Mouse (Mus musculus): ENCODE measurements around the gene Ngdn. TPM values are rescaled to one million over a fixed set of nuclear protein-coding genes. Genes with fewer than 3 reads are reported as not detected.
A peak's percentile ranks its signal among the peaks of the same experiment; 100 is the strongest.
"Not testable (repeated sequence)": the region's sequence is repeated elsewhere in the genome, so short reads cannot be mapped to it uniquely, and the experiment has no call there.

The Ngdn gene
- polyA plus RNA-seq, 1 experiment from 2014 or later, result 91.6 TPM

DNA sequence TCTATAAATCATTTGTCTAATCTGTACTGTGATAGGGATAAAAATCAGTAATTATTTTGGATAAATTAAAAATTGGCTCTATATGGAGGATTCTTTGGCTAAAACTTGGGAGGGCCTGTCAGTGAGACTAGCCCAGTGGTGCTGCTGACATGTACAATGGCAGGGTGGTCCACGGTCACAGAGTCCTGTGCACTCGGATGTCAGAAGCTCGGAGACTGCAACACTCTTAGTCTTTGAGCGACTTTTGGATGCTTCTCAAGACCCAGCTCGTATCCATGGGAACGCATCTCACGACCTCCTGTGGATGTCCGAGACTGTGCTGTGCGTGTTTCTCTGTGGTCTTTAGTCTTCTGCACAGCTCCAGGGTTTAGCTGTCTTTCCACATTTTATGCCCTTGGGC lies 5.1 kb downstream of the Ngdn start:
- Histone ChIP-seq H3K36me3 (peaks cover 78% of the 10 kb centered on the region), H3K4me1 (peaks cover 29% of the 10 kb centered on the region), H3K9me3 (replicated peaks) (no peaks in the 10 kb centered on the region), H3K27me3 (ENCODE audit: low read depth, poor library complexity, severe bottlenecking) (0 out of 2 replicates have a peak, but pooled peaks cover under 1% of the 10 kb centered on the region), H3K27ac (replicated peaks) (no peak overlapping the region), H3K4me3 (no peak overlapping the region)
- DNase-seq (ENCODE audit: low spot score), result peak; percentile 41
- WGBS, result 37% methylated on average over 9 of the region's 9 CpGs

DNA sequence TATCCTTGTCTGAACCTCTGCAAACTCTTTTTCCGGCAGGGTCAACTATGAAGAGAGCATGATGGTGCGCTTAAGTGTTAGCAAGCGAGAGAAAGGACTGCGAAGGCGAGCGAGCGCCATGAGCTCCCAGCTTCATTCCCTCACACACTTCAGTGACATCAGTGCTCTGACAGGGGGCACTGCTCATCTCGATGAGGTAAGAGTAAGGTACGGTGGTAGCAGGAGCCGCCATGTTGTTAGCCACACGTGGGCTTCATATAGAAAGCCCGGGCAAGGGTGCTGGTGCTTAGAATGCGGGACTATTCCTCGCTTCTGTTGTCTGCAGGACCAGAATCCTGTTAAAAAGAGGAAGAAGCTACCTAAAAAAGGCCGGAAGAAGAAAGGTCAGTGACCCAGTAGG lies 7.8 kb downstream of the Ngdn start:
- Histone ChIP-seq H3K27ac (replicated peaks) (no peak overlapping the region), H3K27me3 (ENCODE audit: low read depth, poor library complexity, severe bottlenecking) (peaks cover 11% of the 10 kb centered on the region), H3K36me3 (peaks cover 70% of the 10 kb centered on the region), H3K9me3 (replicated peaks) (no peaks in the 10 kb centered on the region), H3K4me3 (no peak overlapping the region), H3K4me1 (peaks cover 31% of the 10 kb centered on the region)
- DNase-seq (ENCODE audit: low spot score), result no peak
- 93% methylated on average over 15 of the region's 15 CpGs for WGBS

GRCm38 (mm10) chr14:55024236-55024635 lies 9.0 kb downstream of the Ngdn start:
- no peak overlapping the region for H3K4me3 ChIP-seq
- H3K4me1 ChIP-seq, result peaks cover 42% of the 10 kb centered on the region
- H3K9me3 ChIP-seq (replicated peaks), result no peaks in the 10 kb centered on the region
- no peak overlapping the region for H3K27ac ChIP-seq (replicated peaks)
- WGBS, result 66% methylated on average over 7 of the region's 7 CpGs
- DNase-seq (ENCODE audit: low spot score), result peak; percentile 55
- H3K27me3 ChIP-seq (ENCODE audit: low read depth, poor library complexity, severe bottlenecking), result peaks cover 11% of the 10 kb centered on the region
- peaks cover 63% of the 10 kb centered on the region for H3K36me3 ChIP-seq

DNA sequence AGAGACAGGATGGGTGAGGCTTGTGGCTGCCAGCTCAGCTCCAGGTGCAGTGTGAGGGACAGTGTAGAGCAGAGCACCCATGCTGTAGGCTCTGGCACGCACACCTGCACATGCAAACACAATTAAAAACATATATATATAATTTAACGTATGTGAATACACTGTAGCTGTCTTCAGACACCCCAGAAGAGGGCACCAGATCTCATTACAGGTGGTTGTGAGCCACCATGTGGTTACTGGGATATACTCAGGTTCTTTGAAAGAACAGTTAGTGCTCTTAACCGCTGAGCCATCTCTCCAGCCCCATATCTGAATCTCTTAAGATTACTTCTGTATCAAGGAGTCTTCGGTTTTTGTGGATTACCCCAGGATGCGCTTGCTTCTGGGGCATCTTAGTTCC lies 10.3 kb downstream of the Ngdn start:
- no peak overlapping the region for H3K27ac ChIP-seq (replicated peaks)
- 81% methylated on average over 5 of the region's 5 CpGs for WGBS
- no peak for DNase-seq (ENCODE audit: low spot score)
- no peak overlapping the region for H3K4me3 ChIP-seq
- H3K4me1 ChIP-seq, result peaks cover 33% of the 10 kb centered on the region
- peaks cover 15% of the 10 kb centered on the region for H3K27me3 ChIP-seq (ENCODE audit: low read depth, poor library complexity, severe bottlenecking)
- H3K9me3 ChIP-seq (replicated peaks), result no peaks in the 10 kb centered on the region
- peaks cover 54% of the 10 kb centered on the region for H3K36me3 ChIP-seq

DNA sequence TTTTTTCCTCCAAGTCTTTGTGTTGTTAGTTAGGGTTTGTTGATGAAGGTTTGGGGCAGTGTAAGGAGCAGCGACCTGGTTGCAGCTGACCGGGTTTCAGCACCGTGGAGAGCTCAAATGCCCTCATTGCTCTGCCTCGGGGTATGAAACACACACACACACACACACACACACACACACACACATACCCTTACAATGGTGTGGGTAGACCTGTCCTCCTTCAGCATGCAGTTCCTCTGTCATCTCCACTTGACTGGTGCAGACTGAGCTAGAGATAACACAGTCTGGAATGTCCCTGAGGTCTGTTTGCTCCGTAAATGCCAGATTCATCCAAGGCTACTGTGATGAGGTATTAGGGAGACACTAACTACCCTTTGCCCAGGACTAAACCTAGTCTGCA lies 12.0 kb downstream of the Ngdn start:
- WGBS, result 14% methylated on average over 5 of the region's 5 CpGs
- H3K27me3 ChIP-seq (ENCODE audit: low read depth, poor library complexity, severe bottlenecking), result peaks cover 15% of the 10 kb centered on the region
- DNase-seq (ENCODE audit: low spot score), result peak; percentile 43
- peaks cover 27% of the 10 kb centered on the region for H3K4me1 ChIP-seq
- H3K27ac ChIP-seq (replicated peaks), result peak overlapping the region; percentile 81; the same call in 1 of the 2 replicates
- H3K9me3 ChIP-seq (replicated peaks), result no peaks in the 10 kb centered on the region
- no peak overlapping the region; the same call in 1 of the 2 replicates for H3K4me3 ChIP-seq
- peaks cover 37% of the 10 kb centered on the region for H3K36me3 ChIP-seq

- WGBS, result 12% methylated on average over 6 of the region's 6 CpGs
- peaks cover 33% of the 10 kb centered on the region for H3K36me3 ChIP-seq
- no peaks in the 10 kb centered on the region for H3K9me3 ChIP-seq (replicated peaks)
- H3K4me1 ChIP-seq, result peaks cover 29% of the 10 kb centered on the region
- H3K27ac ChIP-seq (replicated peaks), result peak overlapping the region; percentile 81; the same call in 1 of the 2 replicates
- peaks cover 15% of the 10 kb centered on the region for H3K27me3 ChIP-seq (ENCODE audit: low read depth, poor library complexity, severe bottlenecking)
- peak overlapping the region; percentile 29; the same call in 1 of the 2 replicates for H3K4me3 ChIP-seq
- DNase-seq (ENCODE audit: low spot score), result peak; percentile 25
Measured at GRCm38 (mm10) chr14:55027653-55028052, 12.4 kb downstream of the Ngdn start.

GRCm38 (mm10) chr14:55028333-55028835 lies 13.1 kb downstream of the Ngdn start:
- Histone ChIP-seq H3K27ac (replicated peaks) (peak overlapping the region; percentile 81), H3K4me3 (peak overlapping the region; percentile 29; the same call in 1 of the 2 replicates), H3K4me1 (peaks cover 36% of the 10 kb centered on the region), H3K27me3 (ENCODE audit: low read depth, poor library complexity, severe bottlenecking) (peaks cover 15% of the 10 kb centered on the region), H3K36me3 (peaks cover 25% of the 10 kb centered on the region), H3K9me3 (replicated peaks) (no peaks in the 10 kb centered on the region)
- 11% methylated on average over 5 of the region's 5 CpGs for WGBS
- DNase-seq (ENCODE audit: low spot score), result peak; percentile 37

DNA sequence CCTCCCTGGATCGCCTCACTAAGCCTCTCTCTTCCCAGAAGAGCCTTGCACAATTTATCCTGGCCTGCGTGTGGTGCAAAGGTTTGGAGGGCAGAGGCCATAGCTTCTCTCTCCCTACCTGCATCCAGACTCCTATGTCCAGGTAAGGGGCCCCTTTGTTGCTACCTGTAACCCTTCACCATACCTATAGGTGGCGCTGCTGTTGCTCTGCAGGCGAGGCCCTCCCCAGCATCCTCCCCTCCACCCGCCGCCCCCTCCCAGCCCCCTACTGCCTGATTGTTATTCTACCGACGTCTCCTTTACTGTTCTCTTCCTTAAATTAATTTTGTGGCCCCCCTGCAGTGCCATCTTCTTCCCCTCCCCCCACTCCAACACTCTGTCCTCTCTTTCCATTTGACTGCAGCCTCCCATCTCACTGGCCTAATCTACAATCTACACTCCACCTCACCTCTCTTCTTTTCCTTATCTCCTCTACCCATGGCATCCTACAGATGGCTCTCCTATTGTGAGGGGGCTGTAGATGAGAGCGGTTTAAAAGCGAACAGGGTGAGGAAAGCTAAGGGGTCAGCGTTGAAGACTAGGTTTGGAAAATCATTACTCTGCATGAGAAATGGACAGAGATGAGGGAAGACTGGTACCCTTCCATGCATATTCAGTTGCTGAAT lies 13.9 kb downstream of the Ngdn start:
- peaks cover 18% of the 10 kb centered on the region for H3K36me3 ChIP-seq
- H3K9me3 ChIP-seq (replicated peaks), result no peaks in the 10 kb centered on the region
- peak; percentile 24 for DNase-seq (ENCODE audit: low spot score)
- H3K27ac ChIP-seq (replicated peaks), result peak overlapping the region; percentile 81
- H3K27me3 ChIP-seq (ENCODE audit: low read depth, poor library complexity, severe bottlenecking), result peaks cover 15% of the 10 kb centered on the region
- 5% methylated on average over 11 of the region's 11 CpGs for WGBS
- H3K4me3 ChIP-seq, result peak overlapping the region; percentile 18; the same call in 1 of the 2 replicates
- H3K4me1 ChIP-seq, result peaks cover 36% of the 10 kb centered on the region

GRCm38 (mm10) chr14:55032695-55033225 lies 17.5 kb downstream of the Ngdn start:
- peak overlapping the region; percentile 73 for H3K27ac ChIP-seq (replicated peaks)
- no peak for DNase-seq (ENCODE audit: low spot score)
- no peaks in the 10 kb centered on the region for H3K36me3 ChIP-seq
- H3K27me3 ChIP-seq (ENCODE audit: low read depth, poor library complexity, severe bottlenecking), result peaks cover 4% of the 10 kb centered on the region; the same call in 1 of the 2 replicates
- no peaks in the 10 kb centered on the region for H3K9me3 ChIP-seq (replicated peaks)
- 32% methylated on average over 19 of the region's 19 CpGs for WGBS
- H3K4me3 ChIP-seq, result peak overlapping the region; percentile 33
- peaks cover 27% of the 10 kb centered on the region for H3K4me1 ChIP-seq

GRCm38 (mm10) chr14:55043694-55044093 lies 28.4 kb downstream of the Ngdn start:
- H3K27ac ChIP-seq (replicated peaks); DNase-seq (ENCODE audit: low spot score); H3K4me1 ChIP-seq; H3K27me3 ChIP-seq (ENCODE audit: low read depth, poor library complexity, severe bottlenecking); H3K36me3 ChIP-seq; H3K4me3 ChIP-seq; H3K9me3 ChIP-seq (replicated peaks): not testable (repeated sequence)
- WGBS, result 67% methylated on average over 1 of the region's 2 CpGs

DNA sequence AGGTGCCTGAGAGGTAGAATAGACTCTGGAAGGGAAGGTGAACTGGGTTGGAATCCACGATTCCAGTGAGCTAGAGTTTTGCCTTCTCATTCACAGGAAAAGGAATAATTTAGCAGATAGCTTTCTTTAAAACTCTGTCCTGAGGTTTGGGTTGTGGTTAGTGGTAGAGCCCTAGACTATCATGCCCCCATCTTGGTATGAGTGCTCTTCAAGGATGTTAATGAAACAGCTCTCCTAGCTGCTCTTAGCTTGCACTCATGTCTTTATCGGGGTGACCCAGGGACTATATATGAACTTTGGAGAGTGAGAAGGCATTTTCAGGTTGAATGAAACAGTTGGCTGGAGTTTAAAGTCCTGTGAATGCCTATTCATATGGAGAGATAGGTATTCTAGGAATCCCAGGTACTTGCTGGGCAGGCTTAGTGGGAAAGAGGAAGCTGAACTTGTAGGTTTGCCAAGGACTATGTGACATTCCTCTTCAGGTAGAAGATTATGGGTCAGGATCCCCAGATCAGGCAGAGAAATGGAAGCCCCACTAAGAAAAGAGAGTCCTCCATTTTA lies 32.8 kb downstream of the Ngdn start:
- H3K4me1 ChIP-seq, result peaks cover 13% of the 10 kb centered on the region
- DNase-seq (ENCODE audit: low spot score), result no peak

DNA sequence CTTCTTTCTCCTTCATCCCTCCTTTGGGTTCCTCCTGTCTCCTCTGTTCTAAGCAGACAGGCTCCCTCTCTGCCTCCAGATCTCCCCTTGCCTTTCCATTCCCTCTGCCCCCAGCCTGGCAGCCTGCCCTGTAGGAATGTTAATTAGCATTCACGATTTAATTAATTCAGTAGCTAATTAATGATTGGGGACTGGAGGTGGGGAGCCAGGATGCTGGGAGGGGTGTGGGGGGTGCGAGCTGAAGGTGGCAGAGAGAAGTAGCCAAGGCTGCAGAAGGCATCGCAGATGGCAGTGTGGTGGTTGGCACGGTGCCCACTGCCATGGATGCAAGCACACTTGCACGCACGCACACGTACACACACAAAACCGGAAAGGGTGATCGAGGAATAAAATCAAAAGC lies 37.2 kb downstream of the Ngdn start:
- Histone ChIP-seq H3K9me3 (replicated peaks) (no peaks in the 10 kb centered on the region), H3K4me1 (peaks cover 13% of the 10 kb centered on the region), H3K36me3 (no peaks in the 10 kb centered on the region), H3K27ac (replicated peaks) (no peak overlapping the region), H3K27me3 (ENCODE audit: low read depth, poor library complexity, severe bottlenecking) (no peaks in the 10 kb centered on the region), H3K4me3 (no peak overlapping the region)
- WGBS, result 88% methylated on average over 9 of the region's 9 CpGs
- DNase-seq (ENCODE audit: low spot score), result no peak

More for the DNA sequence above, 32.8 kb downstream of the Ngdn start:
- Histone ChIP-seq H3K36me3 (no peaks in the 10 kb centered on the region), H3K27me3 (ENCODE audit: low read depth, poor library complexity, severe bottlenecking) (no peaks in the 10 kb centered on the region), H3K4me3 (no peak overlapping the region), H3K27ac (replicated peaks) (no peak overlapping the region), H3K9me3 (replicated peaks) (no peaks in the 10 kb centered on the region)
- WGBS, result 84% methylated on average over 2 of the region's 2 CpGs

DNA sequence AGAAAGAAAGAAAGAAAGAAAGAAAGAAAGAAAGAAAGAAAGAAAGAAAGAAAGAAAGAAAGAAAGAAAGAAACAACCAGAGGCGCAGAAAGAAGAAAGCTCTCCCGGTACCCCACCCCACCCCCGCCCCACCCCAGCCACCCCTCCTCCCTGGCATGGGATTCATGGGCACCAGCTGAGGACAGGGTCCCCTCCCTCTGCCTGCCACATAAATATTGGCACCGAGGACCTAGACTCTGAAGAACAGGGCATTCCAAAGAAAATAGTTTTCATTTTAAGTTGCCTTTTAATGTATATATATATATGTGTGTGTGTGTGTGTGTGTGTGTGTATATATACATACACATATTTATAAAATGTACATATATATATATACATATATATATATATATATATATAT lies 37.8 kb downstream of the Ngdn start:
- no peaks in the 10 kb centered on the region for H3K27me3 ChIP-seq (ENCODE audit: low read depth, poor library complexity, severe bottlenecking)
- H3K36me3 ChIP-seq, result no peaks in the 10 kb centered on the region
- no peak overlapping the region for H3K27ac ChIP-seq (replicated peaks)
- H3K4me3 ChIP-seq, result no peak overlapping the region
- no peaks in the 10 kb centered on the region for H3K9me3 ChIP-seq (replicated peaks)
- no peak for DNase-seq (ENCODE audit: low spot score)
- peaks cover 13% of the 10 kb centered on the region for H3K4me1 ChIP-seq
- WGBS, result 97% methylated on average over 4 of the region's 4 CpGs

All from midbrain, embryonic 10.5 days (tissue).